Mouse (Mus musculus) forebrain, embryonic 16.5 days (tissue): ENCODE results near the gene Etl4. TPM values are rescaled to one million over a fixed set of nuclear protein-coding genes. Genes with fewer than 3 reads are reported as not detected.

ENCODE experiments used
- ATAC-seq: fragments of 200-750 bp; cut with Nextera tagmentation; 2 replicates; pipeline ENCODE4 v1.8.0; 2017; ENCODE audit warnings: mild to moderate bottlenecking, moderate library complexity
- H3K27ac ChIP-seq: fragments of 300-500 bp; sonication (generic); 2 replicates; pipeline ENCODE4 v1.5.1; 2014; ENCODE audit warnings: low read length, control low read depth
- H3K27me3 ChIP-seq: fragments of 300-500 bp; sonication (generic); replicated peaks from 2 replicates; pipeline ENCODE4 v1.6.1; 2014; ENCODE audit warnings: low read length; ENCODE audit not compliant: control insufficient read depth, insufficient read depth
- H3K36me3 ChIP-seq: fragments of 300-500 bp; sonication (generic); 2 replicates; pipeline ENCODE4 v1.6.1; 2014; ENCODE audit not compliant: control insufficient read depth, insufficient read depth
- H3K4me1 ChIP-seq: fragments of 300-500 bp; sonication (generic); replicated peaks from 2 replicates; pipeline ENCODE4 v1.6.1; 2014; ENCODE audit warnings: low read length; ENCODE audit not compliant: control insufficient read depth, insufficient read depth
- H3K4me2 ChIP-seq: fragments of 300-500 bp; sonication (generic); 2 replicates; pipeline ENCODE4 v1.6.1; 2014; ENCODE audit warnings: mild to moderate bottlenecking, low read length, control low read depth
- H3K4me3 ChIP-seq: fragments of 300-500 bp; sonication (generic); replicated peaks from 2 replicates; pipeline ENCODE4 v1.5.1; 2014; ENCODE audit warnings: mild to moderate bottlenecking, low read length, control low read depth
- H3K9ac ChIP-seq: fragments of 300-500 bp; sonication (generic); replicated peaks from 2 replicates; pipeline ENCODE4 v1.6.1; 2014; ENCODE audit warnings: low read depth, low read length, control low read depth
- H3K9me3 ChIP-seq: fragments of 300-500 bp; sonication (generic); 2 replicates; pipeline ENCODE4 v1.6.1; 2016; ENCODE audit warnings: low read length; ENCODE audit not compliant: control insufficient read depth
- WGBS: fragments of 180-500 bp; shearing (Covaris S2); extraction: QIAGEN DNeasy Blood & Tissue Kit; methylation state at CpG from one replicate; pipeline ENCODE4 v1.1.7; 2014; 5-methylcytosine and 5-hydroxymethylcytosine counted together
- polyA plus RNA-seq: library from polyadenylated mRNA; unstranded; fragments of >200 nt; fragmentation: Nextera tagmentation; extraction: Ambion mirVana; gene quantifications from 2 replicates; pipeline ENCODE4 v1.2.1, GENCODE M21; 2015

Gene Etl4
- polyA plus RNA-seq, 1 experiment from 2014 or later: 16.5 TPM

- no peak for ATAC-seq
These were observed 855.0 kb downstream of the Etl4 start for GRCm38 (mm10) chr2:20764566-20765090.

GRCm38 (mm10) chr2:20768681-20769080 is 859.1 kb downstream of the Etl4 start:
- no peak overlapping the region for H3K4me2 ChIP-seq
- no peak overlapping the region for H3K4me3 ChIP-seq
- no peaks in the 10 kb centered on the region for H3K36me3 ChIP-seq
- H3K4me1 ChIP-seq: no peaks in the 10 kb centered on the region
- no peak overlapping the region for H3K9ac ChIP-seq
- H3K27me3 ChIP-seq: no peaks in the 10 kb centered on the region
- H3K27ac ChIP-seq: no peak overlapping the region
- no peak for ATAC-seq
- no peaks in the 10 kb centered on the region for H3K9me3 ChIP-seq
- WGBS: 68% methylated on average over 5 of the region's 5 CpGs

More at GRCm38 (mm10) chr2:20764566-20765090, 855.0 kb downstream of the Etl4 start:
- Histone ChIP-seq H3K36me3 (no peaks in the 10 kb centered on the region), H3K9ac (no peak overlapping the region), H3K4me3 (no peak overlapping the region), H3K4me1 (no peaks in the 10 kb centered on the region), H3K27me3 (no peaks in the 10 kb centered on the region), H3K9me3 (no peaks in the 10 kb centered on the region), H3K27ac (no peak overlapping the region), H3K4me2 (no peak overlapping the region)

DNA sequence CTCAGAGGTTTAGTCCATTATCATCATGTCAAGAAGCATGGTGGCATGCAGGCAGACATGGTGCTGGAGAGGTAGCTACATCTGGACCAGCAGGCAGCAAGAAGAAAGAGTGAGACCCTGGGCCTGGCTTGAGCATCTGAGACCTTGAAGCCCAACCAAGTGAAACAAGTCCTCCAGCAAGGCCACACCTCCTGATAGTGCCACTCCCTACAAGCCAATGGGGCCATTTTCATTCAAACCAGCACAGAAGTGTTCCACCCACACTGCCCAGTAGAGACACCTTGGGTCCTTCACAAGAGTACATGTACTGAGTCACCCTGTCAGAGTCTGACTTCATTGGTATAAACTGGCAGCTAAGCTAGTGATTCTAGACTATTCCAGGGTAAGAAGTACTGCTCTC is 860.6 kb downstream of the Etl4 start:
- Histone ChIP-seq H3K27me3 (no peaks in the 10 kb centered on the region), H3K4me3 (no peak overlapping the region), H3K4me1 (no peaks in the 10 kb centered on the region), H3K9ac (no peak overlapping the region), H3K9me3 (no peaks in the 10 kb centered on the region), H3K4me2 (no peak overlapping the region), H3K27ac (no peak overlapping the region), H3K36me3 (no peaks in the 10 kb centered on the region)
- no peak for ATAC-seq

- H3K4me1 ChIP-seq: no peaks in the 10 kb centered on the region
- no peaks in the 10 kb centered on the region for H3K9me3 ChIP-seq
- 74% methylated on average over 2 of the region's 2 CpGs for WGBS
- no peak overlapping the region for H3K4me2 ChIP-seq
- no peak overlapping the region for H3K27ac ChIP-seq
- ATAC-seq: no peak
- H3K4me3 ChIP-seq: no peak overlapping the region
- H3K9ac ChIP-seq: no peak overlapping the region
- H3K36me3 ChIP-seq: no peaks in the 10 kb centered on the region
- no peaks in the 10 kb centered on the region for H3K27me3 ChIP-seq
These were observed 864.9 kb downstream of the Etl4 start for GRCm38 (mm10) chr2:20774462-20774861.

DNA sequence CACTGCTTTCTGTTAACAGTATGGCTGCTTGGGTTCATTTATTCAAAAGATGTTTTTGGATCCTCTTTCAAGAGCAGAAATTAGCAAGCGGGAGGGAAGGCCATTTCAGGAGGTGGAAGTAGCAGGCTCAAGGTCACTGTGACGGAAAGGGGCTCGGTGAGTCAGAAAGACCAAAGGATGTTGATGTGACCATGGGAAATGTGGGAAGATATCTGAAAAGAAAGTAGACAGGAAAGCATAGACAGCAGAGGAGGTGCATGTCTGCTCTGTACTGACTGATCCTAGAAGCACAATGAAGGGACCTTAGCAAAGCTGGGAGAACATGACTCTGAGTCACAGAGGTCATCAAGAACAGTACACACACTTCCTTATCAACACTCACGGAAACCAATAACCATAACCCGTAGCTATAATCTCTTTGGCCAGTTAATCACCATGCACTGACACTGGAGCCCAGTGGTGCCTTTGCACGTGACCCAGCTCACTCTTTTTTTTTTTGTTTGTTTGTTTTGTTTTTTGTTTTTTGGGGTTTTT is 866.7 kb downstream of the Etl4 start:
- Histone ChIP-seq H3K4me1 (no peaks in the 10 kb centered on the region), H3K9me3 (no peaks in the 10 kb centered on the region), H3K27ac (no peak overlapping the region), H3K4me3 (no peak overlapping the region), H3K9ac (no peak overlapping the region), H3K27me3 (no peaks in the 10 kb centered on the region), H3K36me3 (no peaks in the 10 kb centered on the region), H3K4me2 (no peak overlapping the region)
- no peak for ATAC-seq
- WGBS: 92% methylated on average over 6 of the region's 6 CpGs

- no peaks in the 10 kb centered on the region for H3K9me3 ChIP-seq
- ATAC-seq: peak; percentile 52
- H3K36me3 ChIP-seq: no peaks in the 10 kb centered on the region
- H3K27me3 ChIP-seq: no peaks in the 10 kb centered on the region
- no peak overlapping the region for H3K4me3 ChIP-seq
- H3K9ac ChIP-seq: no peak overlapping the region
- WGBS: 84% methylated on average over 6 of the region's 6 CpGs
- H3K4me2 ChIP-seq: no peak overlapping the region
- no peak overlapping the region for H3K27ac ChIP-seq
- no peaks in the 10 kb centered on the region for H3K4me1 ChIP-seq
These were observed 868.4 kb downstream of the Etl4 start for GRCm38 (mm10) chr2:20777931-20778330.

GRCm38 (mm10) chr2:20779484-20780381 is 870.2 kb downstream of the Etl4 start:
- peak; percentile 85 for ATAC-seq
- H3K4me1 ChIP-seq: no peaks in the 10 kb centered on the region
- no peak overlapping the region for H3K27ac ChIP-seq
- H3K36me3 ChIP-seq: no peaks in the 10 kb centered on the region
- H3K4me2 ChIP-seq: no peak overlapping the region
- H3K27me3 ChIP-seq: no peaks in the 10 kb centered on the region
- no peaks in the 10 kb centered on the region for H3K9me3 ChIP-seq
- no peak overlapping the region for H3K4me3 ChIP-seq
- WGBS: 31% methylated on average over 6 of the region's 6 CpGs
- no peak overlapping the region for H3K9ac ChIP-seq

DNA sequence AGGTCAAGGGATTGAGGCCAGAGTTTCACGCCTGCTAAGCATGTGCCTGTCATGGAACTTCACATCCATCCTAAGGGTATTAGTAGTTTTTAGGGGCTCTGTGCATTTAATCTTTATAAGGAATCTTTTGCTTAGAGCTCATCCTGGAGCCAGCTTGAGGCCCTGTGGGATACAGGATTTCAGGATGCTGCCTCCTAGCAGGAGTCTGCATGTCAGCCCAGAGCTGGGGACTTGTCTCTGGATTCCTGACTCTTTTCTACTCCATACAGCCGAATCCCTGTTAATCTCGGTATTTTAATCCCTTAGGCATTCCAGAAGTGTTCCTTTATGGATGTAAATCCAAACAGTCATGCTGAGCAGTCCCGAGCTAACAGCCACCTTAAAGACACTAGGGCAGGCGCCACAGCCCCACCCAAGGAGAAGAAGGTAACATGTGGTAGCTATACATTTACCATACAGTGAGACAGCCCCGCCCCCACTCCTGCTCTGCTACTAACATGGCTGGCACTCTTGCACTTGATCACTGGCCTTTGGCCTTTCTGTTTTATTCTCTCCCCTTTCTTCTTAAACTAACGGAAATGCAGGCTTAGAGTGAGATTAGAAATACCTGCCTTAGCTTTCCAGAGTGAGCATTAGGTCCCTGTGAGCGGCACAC is 891.8 kb downstream of the Etl4 start:
- Histone ChIP-seq H3K9me3 (no peaks in the 10 kb centered on the region), H3K27me3 (no peaks in the 10 kb centered on the region), H3K4me3 (no peak overlapping the region), H3K27ac (no peak overlapping the region), H3K9ac (no peak overlapping the region), H3K36me3 (no peaks in the 10 kb centered on the region), H3K4me2 (no peak overlapping the region), H3K4me1 (no peaks in the 10 kb centered on the region)
- ATAC-seq: no peak
- whole genome bisulfite sequencing: 70% methylated on average over 8 of the region's 8 CpGs

DNA sequence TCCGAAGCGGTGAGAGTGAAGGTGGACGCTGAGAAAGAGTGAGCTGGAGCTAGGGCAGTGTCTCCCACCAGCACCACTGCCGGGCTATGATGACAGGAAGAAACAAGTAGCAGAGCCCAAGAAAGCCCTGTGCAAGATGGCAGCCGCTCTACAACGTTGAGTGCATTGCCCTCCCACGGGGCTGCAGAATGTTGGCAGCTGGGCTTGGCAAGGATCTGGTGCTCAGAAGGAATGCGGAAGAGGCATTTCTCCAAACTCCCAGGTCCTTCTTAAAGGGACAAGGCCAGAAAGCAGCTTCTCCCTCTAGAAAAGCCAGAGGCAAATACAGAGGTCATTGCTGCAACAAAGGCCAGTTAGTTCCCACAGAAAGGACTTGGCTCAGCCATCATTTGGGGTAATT is 901.9 kb downstream of the Etl4 start:
- Histone ChIP-seq H3K27me3 (no peaks in the 10 kb centered on the region), H3K9ac (no peak overlapping the region), H3K4me1 (no peaks in the 10 kb centered on the region), H3K4me3 (no peak overlapping the region), H3K9me3 (no peaks in the 10 kb centered on the region), H3K27ac (no peak overlapping the region), H3K4me2 (no peak overlapping the region), H3K36me3 (no peaks in the 10 kb centered on the region)
- WGBS: 69% methylated on average over 8 of the region's 8 CpGs
- ATAC-seq: no peak
